Mouse (Mus musculus) urinary bladder, postnatal 10 days (tissue): ENCODE data around the gene Klhdc7b.

Experiments used
- DNase-seq: peaks from one replicate; pipeline ENCODE4 v3.0.0; 2022; ENCODE audit warnings: low spot score

The Klhdc7b gene

GRCm38 (mm10) chr15:89384617-89385016 lies at the start of gene Klhdc7b:
TSS of gene Klhdc7b (plus strand) at chr15:89384917.
- DNase-seq, result no peak

- DNase-seq, result no peak
Observed at GRCm38 (mm10) chr15:89336422-89336821, 48.3 kb upstream of the Klhdc7b start.

- no peak for DNase-seq
Observed at GRCm38 (mm10) chr15:89339696-89340095, 45.0 kb upstream of the Klhdc7b start.

GRCm38 (mm10) chr15:89340136-89340535 lies 44.6 kb upstream of the Klhdc7b start:
- no peak for DNase-seq

DNA sequence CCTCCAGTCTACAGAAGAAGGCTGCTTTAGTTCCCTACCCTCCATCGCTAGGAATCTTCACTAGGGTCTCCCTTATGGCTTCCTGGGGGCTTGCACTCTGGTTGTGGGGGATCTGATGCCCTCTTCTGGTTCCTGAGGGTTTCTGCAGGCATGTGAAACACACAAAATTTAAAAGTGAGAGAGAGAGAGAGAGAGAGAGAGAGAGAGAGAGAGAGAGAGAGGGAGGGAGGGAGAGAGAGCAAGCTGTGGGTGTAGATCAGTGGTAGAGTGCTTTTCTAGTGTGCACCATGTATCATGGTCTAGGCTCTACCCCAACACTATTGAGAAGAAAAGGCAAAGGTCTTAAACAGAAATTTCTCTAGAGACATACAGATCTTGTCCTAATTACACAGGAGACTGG lies 43.0 kb upstream of the Klhdc7b start:
- no peak for DNase-seq

GRCm38 (mm10) chr15:89343325-89343724 lies 41.4 kb upstream of the Klhdc7b start:
- DNase-seq, result no peak

DNA sequence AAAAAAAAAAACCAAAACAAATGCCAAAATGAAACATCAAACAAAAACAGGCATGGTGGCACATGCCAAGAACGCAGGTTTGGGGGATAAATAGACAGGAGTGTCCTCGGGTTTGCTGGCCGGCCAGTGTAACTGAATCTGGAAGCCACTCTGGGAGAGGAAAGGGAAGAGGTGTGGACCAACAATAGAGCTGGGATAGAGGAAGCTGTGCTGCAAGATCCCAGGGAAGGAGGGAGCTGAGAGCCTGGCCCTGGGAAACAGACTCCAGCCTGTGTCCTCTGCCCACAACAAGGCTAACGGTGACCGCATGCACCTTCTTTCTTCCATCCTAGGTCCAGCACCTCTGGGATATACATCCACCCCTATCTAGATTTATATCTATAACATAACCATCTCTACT lies 34.3 kb upstream of the Klhdc7b start:
- no peak for DNase-seq

- DNase-seq, result no peak
Observed at GRCm38 (mm10) chr15:89351302-89351701, 33.4 kb upstream of the Klhdc7b start.

GRCm38 (mm10) chr15:89352054-89352453 lies 32.7 kb upstream of the Klhdc7b start:
- DNase-seq, result no peak

DNA sequence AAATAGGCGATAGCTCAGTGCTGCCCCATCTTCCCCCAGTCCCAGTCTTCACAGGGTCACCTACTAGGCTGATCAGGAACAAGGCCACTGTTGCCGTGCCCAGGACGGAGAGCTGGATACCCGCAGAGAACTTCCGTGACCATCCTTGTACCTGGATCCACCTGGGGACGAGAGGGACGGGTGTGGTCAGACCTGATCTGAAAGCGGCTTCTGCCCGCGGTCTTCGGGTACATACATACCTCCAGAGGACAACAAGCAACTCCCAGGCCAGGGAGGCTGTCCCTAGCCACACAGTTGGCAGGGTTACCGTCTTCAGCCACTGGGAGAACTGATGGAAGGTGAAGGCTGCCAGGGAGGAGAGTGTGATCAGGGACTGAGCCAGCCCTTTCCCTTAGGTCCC lies 31.9 kb upstream of the Klhdc7b start:
- no peak for DNase-seq

GRCm38 (mm10) chr15:89353837-89354236 lies 30.9 kb upstream of the Klhdc7b start:
- no peak for DNase-seq

- no peak for DNase-seq
Observed at GRCm38 (mm10) chr15:89354455-89354854, 30.3 kb upstream of the Klhdc7b start.

DNA sequence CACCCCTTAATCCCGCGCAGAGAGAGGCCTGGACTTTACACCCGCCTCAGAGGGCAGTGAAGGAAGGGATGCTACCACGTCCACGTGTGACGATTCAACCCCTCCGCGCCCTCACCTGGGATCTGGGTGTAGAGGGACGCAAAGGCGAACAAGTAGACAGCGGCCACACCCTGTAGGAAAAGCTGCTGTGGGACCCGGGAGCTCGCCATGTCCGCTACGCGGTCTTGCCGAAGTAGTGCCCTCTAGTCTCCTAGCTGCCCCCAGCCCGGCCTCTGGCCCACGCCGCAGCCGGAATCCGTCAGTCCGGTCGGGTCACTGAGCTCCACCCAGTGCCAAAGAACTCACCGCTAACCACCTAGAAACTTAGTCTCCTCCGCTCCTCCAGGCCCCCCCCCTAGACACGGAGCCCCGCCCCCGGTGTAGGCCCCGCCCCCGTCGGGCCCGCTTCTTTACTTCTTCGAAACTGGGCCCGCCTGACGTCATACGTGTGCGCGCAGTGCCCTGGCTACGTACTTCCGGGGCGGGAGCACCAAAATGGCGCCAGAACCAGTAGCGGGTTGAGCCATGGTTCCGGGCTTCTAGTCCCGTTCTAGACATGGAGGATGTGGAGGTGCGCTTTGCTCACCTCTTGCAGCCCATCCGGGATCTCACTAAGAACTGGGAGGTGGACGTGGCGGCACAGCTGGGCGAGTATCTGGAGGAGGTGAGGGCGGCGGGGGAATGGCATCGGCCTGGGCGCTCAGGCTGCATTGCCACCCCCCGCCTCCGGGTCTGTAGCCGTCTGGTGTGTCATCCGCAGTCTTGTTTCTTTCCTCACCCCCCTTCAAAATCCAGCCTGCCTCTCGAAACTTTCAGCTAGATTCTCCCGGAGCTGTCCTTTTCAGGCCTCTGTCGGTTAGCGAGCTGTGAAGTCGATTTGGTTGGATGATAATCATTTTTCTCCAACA lies 29.2 kb upstream of the Klhdc7b start, which contains the start of the genes Lmf2 and Ncaph2:
Gene Lmf2 (minus strand): TSS at position 419 of the 947 bp plus-strand sequence.
Gene Ncaph2 (plus strand): TSS at position 479 of the 947 bp plus-strand sequence.
- peak; percentile 80 for DNase-seq

GRCm38 (mm10) chr15:89356372-89356771 lies 28.3 kb upstream of the Klhdc7b start:
- DNase-seq, result no peak

DNA sequence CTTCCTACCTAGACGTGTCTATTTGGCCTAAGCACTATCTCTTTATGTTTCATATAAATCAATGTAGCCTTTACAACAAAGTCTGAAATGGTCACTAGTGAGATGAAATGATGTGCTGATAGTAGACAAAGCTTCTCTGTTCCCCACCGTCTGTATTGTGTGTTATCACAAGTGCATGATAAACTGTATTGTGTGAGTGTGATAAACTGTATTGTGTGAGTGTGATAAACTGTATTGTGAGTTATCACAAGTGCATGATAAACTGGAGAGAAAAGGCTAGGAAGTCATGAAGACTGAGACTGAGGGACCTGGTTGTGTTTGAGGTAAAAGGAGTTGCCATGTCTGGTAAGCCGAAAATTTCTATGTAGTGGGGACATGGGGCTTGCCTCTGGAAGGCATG lies 25.9 kb upstream of the Klhdc7b start:
- DNase-seq, result no peak

DNA sequence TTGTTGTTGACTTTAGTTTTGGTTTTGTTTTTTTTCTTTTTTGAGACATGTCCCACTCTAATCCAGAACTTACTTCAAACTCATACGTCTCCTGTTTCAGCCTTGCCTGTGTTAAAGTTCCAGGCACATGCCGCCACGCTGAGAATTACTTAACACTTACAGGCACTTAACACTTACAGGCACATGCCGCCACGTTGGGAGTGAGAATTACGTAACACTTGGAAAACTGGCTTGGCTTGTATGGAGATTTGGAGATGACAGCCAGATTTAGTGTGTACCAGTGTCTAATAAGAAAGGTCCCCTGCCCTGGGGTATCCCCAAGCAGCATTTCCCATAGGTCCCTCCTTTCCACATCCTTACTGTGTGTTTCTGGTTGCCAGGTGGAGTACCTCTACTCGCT lies 21.7 kb upstream of the Klhdc7b start:
- no peak for DNase-seq

DNA sequence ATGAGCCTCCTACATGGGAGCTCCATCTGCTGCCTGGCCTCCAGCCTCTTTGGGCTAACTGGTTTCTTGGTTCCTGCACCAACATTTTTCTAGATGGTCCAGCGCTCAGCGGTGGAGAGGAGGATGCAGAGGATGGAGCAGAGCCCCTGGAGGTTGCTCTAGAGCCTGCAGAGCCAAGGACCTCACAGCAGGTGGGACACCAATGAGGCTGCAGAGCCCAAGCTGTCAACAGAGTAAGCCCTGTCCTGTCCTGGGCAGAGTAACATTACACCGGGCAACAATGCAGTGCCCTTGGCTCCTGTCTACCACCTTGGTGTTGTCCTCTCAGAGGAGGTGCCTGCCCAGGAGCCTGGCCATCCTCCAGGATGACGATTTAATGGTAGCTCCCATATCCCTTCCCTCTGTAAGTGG lies 19.6 kb upstream of the Klhdc7b start:
- no peak for DNase-seq

- DNase-seq, result no peak
Observed at GRCm38 (mm10) chr15:89372068-89372467, 12.6 kb upstream of the Klhdc7b start.

DNA sequence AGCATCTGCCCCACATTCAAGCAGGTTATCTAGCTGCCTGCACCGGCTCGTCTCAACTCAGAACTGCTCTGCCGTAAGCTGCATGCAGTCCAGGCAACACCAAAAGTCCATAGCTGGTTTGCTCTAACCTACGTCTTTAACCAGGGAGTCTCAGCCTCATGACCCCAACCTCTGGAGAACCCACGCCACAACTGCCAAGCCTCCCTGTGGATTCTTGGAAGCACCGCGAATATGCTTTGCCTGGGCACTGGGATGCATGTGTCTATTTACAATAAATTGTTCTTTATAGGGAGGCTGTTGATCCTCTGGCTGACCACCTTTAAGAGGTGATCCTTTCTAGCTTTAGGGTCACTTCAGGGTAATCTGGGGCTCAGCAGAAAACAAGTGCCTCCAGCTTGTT lies 12.2 kb upstream of the Klhdc7b start:
- DNase-seq, result no peak

GRCm38 (mm10) chr15:89373027-89373761 lies 11.5 kb upstream of the Klhdc7b start:
- DNase-seq, result peak; percentile 39

- DNase-seq, result peak; percentile 83
Observed at GRCm38 (mm10) chr15:89373762-89374248, 10.9 kb upstream of the Klhdc7b start, which contains the start of gene Sco2. TSS of gene Sco2 (minus strand) at chr15:89373846.

GRCm38 (mm10) chr15:89374340-89374739 lies 10.4 kb upstream of the Klhdc7b start:
- no peak for DNase-seq
